Mouse (Mus musculus) liver, embryonic 14.5 days (tissue): ENCODE data around the gene Ptp4a2.

Source experiments
- CTCF ChIP-seq: IDR thresholded peaks from 2 replicates; pipeline ENCODE4 v1.5.1; 2016; ENCODE audit warnings: antibody characterized with exemption, low read depth, control low read depth
- EP300 ChIP-seq: IDR thresholded peaks from 2 replicates; pipeline ENCODE4 v1.6.1; 2016; ENCODE audit warnings: antibody characterized with exemption, low read depth

DNA sequence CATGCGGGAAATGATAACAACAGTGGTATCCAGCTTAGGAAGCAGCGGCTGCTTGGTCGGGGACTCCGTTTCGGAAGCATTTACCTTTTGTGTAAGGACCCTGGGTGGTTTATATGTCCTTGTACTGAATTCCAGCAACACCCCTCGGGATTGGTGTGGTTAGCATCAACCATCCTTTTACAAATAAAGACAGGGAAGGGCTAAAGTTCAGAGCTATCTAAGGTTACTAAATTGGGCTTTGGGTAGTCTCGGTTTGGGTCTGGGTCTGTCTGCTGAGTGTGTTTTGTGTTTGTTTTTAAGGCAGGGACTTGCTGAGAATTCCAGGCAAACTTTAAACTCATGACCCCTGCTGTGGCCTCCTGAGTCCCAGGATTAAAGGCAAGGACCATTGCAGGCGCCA is 15.2 kb upstream of the Ptp4a2 start:
- TF ChIP-seq CTCF, result no peak
- no peak for TF ChIP-seq EP300
